Mouse (Mus musculus) brain, embryonic 14.5 days (tissue): Measurements from ENCODE around the gene Myo5a.

Source experiments
- CTCF ChIP-seq: fragments of 200-500 bp; IDR thresholded peaks from 2 replicates; pipeline ENCODE4 v1.5.1; 2012; ENCODE audit warnings: inconsistent platforms, mild to moderate bottlenecking, moderate library complexity, borderline replicate concordance; ENCODE audit not compliant: insufficient read depth, insufficient read length; ENCODE audit errors: extremely low read depth
- POLR2A ChIP-seq: fragments of 200-500 bp; IDR thresholded peaks from 2 replicates; pipeline ENCODE4 v1.6.1; 2012; ENCODE audit warnings: mild to moderate bottlenecking, inconsistent platforms, borderline replicate concordance; ENCODE audit not compliant: poor library complexity, insufficient read depth, insufficient read length, severe bottlenecking; ENCODE audit errors: extremely low read depth

- TF ChIP-seq CTCF (no peak), POLR2A (no peak)
These were observed 14.5 kb downstream of the Myo5a start for GRCm38 (mm10) chr9:75085242-75085824.
